Mouse (Mus musculus) adrenal gland, postnatal 0 days (tissue): ENCODE results near the gene 8030411F24Rik. TPM values are rescaled to one million over a fixed set of nuclear protein-coding genes. Genes with fewer than 3 reads are reported as not detected.

Experiments
- polyA plus RNA-seq: library from polyadenylated mRNA; unstranded; fragments of >200 nt; fragmentation: Nextera tagmentation; extraction: Ambion mirVana; gene quantifications from 2 replicates; pipeline ENCODE4 v1.2.1, GENCODE M21; 2015

Gene 8030411F24Rik
- not detected in 2 replicates for polyA plus RNA-seq

DNA sequence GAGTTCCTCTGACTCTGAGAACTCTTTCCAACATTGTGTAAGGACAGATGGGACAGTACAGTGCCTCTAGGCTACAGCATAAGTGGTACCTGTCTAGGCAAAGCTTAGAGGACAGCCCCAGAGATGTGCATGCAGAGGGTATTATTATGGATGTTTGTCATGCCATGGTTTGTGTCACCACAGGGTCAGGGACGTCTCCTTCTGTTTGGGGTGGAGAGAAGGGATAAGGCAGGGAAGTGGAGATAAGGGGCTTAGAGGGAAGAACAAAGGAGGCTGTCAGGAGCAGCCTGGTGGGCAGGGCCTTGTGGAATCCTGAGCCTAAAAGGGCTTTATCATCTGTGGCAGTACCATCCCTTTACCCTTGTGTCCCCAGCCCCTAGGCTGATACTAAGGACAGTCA is at the start of gene 8030411F24Rik:
TSS of gene 8030411F24Rik (plus strand) at position 301 of the 400 bp plus-strand sequence.

DNA sequence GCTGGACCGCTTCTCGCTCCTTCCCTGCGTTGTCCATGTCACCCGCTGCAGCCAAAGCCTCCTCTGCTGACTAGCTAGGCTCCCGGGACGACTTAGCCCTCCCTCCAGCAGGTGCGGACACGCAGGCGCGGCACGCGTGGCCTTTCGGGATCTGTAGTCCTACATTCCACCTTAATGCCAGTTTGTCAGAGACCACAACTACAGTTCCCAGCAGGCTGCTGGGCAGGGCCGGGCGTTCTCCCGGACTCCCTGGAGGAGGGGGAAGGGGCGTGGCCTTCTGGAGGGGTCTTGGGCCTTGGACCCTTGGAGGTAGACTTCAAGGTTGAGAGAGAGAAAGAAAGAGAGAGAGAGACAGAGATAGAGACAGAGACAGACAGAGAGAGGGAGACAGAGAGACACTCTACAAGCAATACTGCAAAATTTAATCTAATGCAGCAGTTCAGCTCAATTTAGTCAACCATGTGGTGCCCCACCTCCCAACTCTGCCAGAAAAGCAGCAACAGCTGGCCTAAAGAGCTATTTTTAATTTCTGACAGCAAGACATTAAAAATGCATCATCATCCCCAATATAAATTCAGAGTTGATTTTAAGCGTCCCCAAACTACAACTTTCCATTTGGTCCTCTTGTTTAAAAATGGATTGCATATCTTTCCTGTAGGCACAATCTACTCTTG is 49.3 kb upstream of the 8030411F24Rik start, which contains the start of gene Napb:
TSS of gene Napb (minus strand) at position 141 of the 674 bp plus-strand sequence.

DNA sequence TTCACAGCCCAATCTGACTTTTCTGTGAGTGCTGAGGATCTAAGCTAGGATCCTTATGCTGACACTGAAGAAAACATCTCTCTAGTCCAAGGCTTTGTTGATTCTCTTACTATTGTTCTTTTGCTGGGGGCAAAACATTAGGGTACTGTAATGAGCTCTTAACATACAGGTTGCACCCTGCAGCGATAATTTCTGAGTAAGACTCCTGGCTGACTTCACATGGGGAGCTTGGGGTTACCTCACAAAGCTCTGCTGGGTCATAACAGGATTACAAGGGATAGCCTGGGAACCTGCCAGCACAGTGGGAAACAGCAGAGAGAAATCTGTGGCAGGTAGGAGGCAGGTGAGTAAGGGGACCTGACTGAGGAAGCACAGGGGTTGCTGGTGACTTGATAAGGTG is 31.8 kb upstream of the 8030411F24Rik start, which contains the start of gene Cstl1:
TSS of gene Cstl1 (plus strand) at position 301 of the 400 bp plus-strand sequence.

DNA sequence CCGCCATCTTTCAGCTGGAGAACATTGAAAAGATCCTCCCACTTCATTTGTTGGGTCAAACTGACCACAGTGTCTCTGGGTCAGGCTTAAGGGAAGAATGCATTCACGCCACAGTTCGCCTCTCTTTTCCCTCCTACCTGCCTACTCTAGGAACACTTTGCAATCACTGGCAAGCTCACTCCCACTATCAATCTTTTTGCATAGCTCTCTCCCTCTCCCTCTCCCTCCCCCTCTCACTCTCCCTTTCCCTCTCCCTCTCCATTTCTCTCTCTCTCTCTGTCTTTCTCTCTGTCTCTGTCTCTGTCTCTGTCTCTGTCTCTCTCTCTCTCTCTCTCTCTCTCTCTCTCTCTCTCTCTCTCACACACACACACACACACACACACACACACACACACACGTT is 10.4 kb upstream of the 8030411F24Rik start, which contains the start of gene Cst11:
TSS of gene Cst11 (minus strand) at position 101 of the 400 bp plus-strand sequence.

DNA sequence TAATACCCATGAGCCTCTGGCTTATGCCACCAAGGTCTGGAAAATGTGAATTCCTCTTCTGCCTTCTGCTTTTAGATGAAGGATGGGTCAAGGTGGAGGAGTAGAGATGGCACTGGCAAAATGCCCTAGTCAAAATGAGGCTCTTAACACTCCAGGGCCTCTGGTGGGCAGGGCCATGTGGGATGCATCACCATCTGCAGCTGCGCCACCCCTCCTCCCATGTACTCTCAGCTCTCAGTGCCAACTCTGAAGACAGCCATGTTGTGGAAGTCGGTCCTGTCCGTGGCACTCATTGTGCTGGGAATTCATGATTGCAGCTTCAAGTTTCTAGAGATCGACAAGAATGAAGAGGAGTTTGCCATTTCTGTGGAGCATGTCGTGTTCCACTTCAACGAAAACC is 7.3 kb downstream of the 8030411F24Rik start, which contains the start of gene Cst12:
TSS of gene Cst12 (plus strand) at position 220 of the 400 bp plus-strand sequence.

DNA sequence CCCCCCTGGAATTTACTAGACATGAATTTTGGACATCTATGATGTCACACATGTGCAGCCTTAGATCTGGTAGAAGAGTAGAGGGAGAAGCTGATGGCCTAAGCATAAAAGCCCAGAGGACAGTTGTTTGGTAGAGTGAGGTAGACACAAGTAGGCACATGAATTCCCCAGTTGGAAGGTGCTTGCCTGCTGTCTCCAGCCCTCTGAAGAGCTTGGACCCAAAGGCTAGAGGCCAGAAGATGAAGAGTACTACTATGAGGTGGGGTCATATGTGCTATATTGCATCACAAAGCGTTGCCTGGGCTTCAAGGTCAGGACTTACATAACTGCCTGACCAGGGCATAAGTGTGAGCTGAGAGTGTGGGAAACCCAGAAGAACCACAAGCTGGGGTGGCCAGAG is 16.7 kb downstream of the 8030411F24Rik start, which contains the start of gene Cst8:
TSS of gene Cst8 (plus strand) at position 301 of the 400 bp plus-strand sequence.

DNA sequence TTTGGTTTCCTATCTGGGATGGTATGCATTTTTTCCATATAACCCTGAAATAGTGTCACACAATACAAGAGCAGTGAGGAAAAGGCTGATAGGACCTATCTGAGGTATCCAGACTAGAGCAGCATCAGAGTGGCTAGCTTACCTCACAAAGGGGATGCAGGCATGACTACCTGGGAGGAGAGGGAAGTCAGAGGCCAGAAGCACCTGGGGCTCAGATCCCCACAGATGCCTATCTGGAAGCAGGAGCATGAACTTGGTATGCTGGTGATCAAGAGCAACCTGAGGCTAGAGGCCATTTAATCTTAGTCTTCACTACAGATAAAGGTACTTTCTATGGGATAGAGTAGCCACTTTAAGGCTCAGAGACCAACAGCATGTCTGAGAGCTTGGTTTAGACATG is 38.1 kb downstream of the 8030411F24Rik start, which contains the start of gene Cst13:
TSS of gene Cst13 (plus strand) at position 173 of the 400 bp plus-strand sequence.

DNA sequence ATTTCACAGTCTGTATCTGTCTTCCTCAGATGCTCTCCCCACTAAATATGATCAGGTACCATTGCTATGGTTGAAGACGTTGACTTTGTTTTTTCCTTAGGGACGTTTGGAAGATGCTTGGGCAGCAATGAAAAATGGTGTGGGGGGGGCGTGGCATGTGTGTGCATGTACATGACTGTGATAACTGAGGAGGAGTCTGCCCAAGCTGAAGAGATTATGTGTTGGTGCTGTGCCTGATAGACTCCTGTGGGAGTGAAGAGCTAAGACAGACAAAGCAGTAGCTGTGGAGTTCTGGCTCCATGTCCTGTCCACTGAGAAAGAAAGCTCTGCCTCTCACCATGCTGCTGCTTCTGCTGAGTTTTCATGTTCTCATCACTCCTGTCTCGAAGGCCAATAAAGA is 53.1 kb downstream of the 8030411F24Rik start, which contains the start of gene Cst9:
TSS of gene Cst9 (plus strand) at position 236 of the 400 bp plus-strand sequence.

Other genes with a start within 250 kb of the 8030411F24Rik start
- 63.8 and 76.5 TPM in 2 replicates for gene Nxt1, start 109.4 kb upstream of the 8030411F24Rik start, polyA plus RNA-seq
- 12.0 and 20.5 TPM in 2 replicates for gene Gzf1, start 101.0 kb upstream of the 8030411F24Rik start, polyA plus RNA-seq
- 8.1 and 18.7 TPM in 2 replicates for gene Napb, start 49.5 kb upstream of the 8030411F24Rik start, polyA plus RNA-seq
- gene Cstl1, start 31.7 kb upstream of the 8030411F24Rik start, polyA plus RNA-seq = not detected in 2 replicates
- gene Cst11, start 10.5 kb upstream of the 8030411F24Rik start, polyA plus RNA-seq = 0.47 TPM in 1 of 2 replicates, not detected in the other
- 0.28 and 0.68 TPM in 2 replicates for gene Cst12, start 7.4 kb downstream of the 8030411F24Rik start, polyA plus RNA-seq
- 187 and 218 TPM in 2 replicates for gene Cst8, start 16.8 kb downstream of the 8030411F24Rik start, polyA plus RNA-seq
- 0.18 and 0.44 TPM in 2 replicates for gene Cst13, start 38.1 kb downstream of the 8030411F24Rik start, polyA plus RNA-seq
- 0.28 TPM in 1 of 2 replicates, not detected in the other for gene Cst9, start 53.1 kb downstream of the 8030411F24Rik start, polyA plus RNA-seq
- 9.3 and 20.3 TPM in 2 replicates for gene 9230104L09Rik, start 83.0 kb downstream of the 8030411F24Rik start, polyA plus RNA-seq
- gene Cst3, start 93.7 kb downstream of the 8030411F24Rik start, polyA plus RNA-seq = 1,541 and 1,932 TPM in 2 replicates
- gene Gm1330, start 221.2 kb downstream of the 8030411F24Rik start, polyA plus RNA-seq = not detected in 2 replicates
- not detected in 2 replicates for gene Gm10750, start 235.2 kb downstream of the 8030411F24Rik start, polyA plus RNA-seq